Mouse (Mus musculus): ENCODE measurements at regions not wholly inside any gene's neighbourhood (a gene's known extent, or its start where the extent isn't known, plus 50 kb on each side); places are given as distances from the start of the nearest gene placed in this dataset.

DNA sequence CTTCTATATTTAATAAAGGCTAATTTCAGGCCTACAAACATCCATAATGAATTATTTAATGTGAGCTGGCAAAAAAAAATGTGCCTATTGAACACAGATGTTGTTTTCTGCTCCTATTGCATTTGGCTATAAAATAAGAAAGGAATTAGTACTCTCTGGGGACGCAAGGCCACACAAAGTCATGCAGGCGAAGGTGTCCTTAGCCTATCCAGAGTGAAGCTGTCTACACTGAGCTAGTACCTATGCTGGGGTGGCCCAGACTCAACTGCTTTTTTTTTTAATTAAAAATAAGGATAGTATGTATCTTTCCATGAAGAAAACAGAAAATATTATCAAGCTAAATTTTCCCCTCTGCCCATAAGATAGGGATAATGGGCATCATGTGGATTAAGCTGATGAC, 705.7 kb downstream of the Diaph3 start:
- no peak overlapping the region for H3K9ac ChIP-seq (replicated peaks)
- WGBS, result 88% methylated on average over 2 of the region's 2 CpGs
- no peaks in the 10 kb centered on the region for H3K9me3 ChIP-seq
- no peak overlapping the region for H3K4me2 ChIP-seq (replicated peaks)
- H3K27ac ChIP-seq (replicated peaks), result no peak overlapping the region
- H3K27me3 ChIP-seq, result no peaks in the 10 kb centered on the region
- no peak overlapping the region for H3K4me3 ChIP-seq
- no peak for ATAC-seq (replicated peaks)
- H3K4me1 ChIP-seq, result no peaks in the 10 kb centered on the region
- H3K36me3 ChIP-seq, result no peaks in the 10 kb centered on the region

DNA sequence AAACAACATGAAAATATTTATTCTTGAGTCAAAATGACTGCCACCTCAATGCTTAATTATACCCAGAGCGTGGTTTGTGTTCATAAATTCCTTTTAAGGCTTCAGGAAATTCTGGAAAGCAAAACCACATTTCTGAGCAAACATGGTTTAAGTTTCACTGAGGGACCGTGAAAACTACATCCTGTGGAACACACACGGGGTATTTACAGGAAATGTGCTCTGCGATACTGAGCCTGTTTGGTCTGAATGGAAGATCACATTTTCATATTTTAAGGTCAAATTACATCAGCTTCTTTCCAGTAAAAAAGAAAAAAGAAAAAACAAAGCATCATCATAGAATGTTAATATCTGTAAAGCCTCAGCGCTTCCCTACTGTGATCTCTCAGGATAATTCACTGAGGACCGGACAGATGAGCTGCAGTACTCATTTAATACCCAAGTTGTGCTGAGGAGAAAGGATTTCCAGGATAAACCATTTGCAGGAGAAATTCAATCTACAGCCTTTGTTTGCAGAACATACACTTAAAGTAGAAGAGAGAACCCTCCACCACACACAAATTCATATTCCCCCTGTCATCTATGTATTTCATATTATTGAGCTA, 709.7 kb downstream of the Diaph3 start:
- Histone ChIP-seq H3K4me3 (no peak overlapping the region), H3K9me3 (no peaks in the 10 kb centered on the region), H3K4me2 (replicated peaks) (no peak overlapping the region), H3K9ac (replicated peaks) (no peak overlapping the region), H3K27ac (replicated peaks) (no peak overlapping the region), H3K27me3 (no peaks in the 10 kb centered on the region), H3K36me3 (no peaks in the 10 kb centered on the region), H3K4me1 (no peaks in the 10 kb centered on the region)
- 87% methylated on average over 6 of the region's 6 CpGs for WGBS
- no peak for ATAC-seq (replicated peaks)

DNA sequence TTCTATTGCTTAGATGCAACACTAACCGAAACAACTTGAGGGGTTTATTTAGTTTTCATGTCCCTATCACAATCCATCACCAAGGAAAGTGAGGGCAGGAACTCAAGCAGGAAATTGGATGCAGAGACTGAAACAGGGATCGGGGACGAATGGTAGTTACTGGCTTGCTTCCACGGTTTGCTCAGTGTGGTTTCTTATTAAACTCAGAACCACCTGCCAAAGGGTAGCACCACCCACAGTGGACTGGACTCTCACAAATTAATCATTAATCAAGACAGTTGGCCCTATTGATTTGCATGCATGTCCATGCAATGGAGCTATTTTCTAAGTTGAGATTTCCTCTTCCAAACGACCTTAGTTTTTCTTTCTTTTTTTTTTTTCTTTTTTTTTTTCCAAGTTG, 719.2 kb downstream of the Diaph3 start:
- ATAC-seq (replicated peaks), result no peak
- no peaks in the 10 kb centered on the region for H3K9me3 ChIP-seq
- no peak overlapping the region for H3K4me2 ChIP-seq (replicated peaks)
- H3K9ac ChIP-seq (replicated peaks), result no peak overlapping the region
- H3K4me1 ChIP-seq, result no peaks in the 10 kb centered on the region
- H3K27ac ChIP-seq (replicated peaks), result no peak overlapping the region
- H3K36me3 ChIP-seq, result no peaks in the 10 kb centered on the region
- 62% methylated on average over 5 of the region's 5 CpGs for WGBS
- no peaks in the 10 kb centered on the region for H3K27me3 ChIP-seq
- no peak overlapping the region for H3K4me3 ChIP-seq

DNA sequence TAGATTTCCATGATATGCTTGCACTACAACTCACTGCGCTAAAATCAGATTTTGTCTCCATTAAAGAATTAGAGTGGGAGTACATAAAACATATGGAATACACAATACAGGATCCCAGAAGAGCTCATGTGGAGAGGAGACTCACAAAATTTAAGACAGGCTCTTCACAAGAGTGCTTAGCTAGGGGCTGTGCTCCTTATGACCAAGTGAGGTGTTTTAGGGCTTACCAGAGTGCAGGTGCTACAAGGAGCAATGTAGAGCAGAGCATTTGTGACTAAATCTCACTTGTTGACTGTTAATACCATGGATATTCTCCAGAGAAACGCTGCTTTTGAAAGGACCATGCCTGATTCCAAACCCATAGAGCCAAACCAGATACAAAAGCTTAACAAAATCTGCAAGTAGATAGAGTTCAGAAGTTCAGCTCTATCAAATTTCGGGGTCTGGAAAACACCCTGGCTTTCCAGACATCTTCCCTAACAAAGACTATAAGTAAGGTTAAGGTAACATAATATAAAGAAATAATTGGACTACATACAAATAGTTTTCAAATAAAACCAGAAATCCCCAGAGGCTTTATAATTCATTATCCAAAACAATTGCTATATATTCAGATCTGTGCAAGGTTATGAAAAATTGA, 721.0 kb downstream of the Diaph3 start:
- Histone ChIP-seq H3K9ac (replicated peaks) (no peak overlapping the region), H3K36me3 (no peaks in the 10 kb centered on the region), H3K4me2 (replicated peaks) (no peak overlapping the region), H3K27me3 (no peaks in the 10 kb centered on the region), H3K9me3 (no peaks in the 10 kb centered on the region), H3K4me1 (no peaks in the 10 kb centered on the region), H3K4me3 (no peak overlapping the region), H3K27ac (replicated peaks) (no peak overlapping the region)
- 85% methylated on average over 3 of the region's 3 CpGs for WGBS
- ATAC-seq (replicated peaks), result no peak

DNA sequence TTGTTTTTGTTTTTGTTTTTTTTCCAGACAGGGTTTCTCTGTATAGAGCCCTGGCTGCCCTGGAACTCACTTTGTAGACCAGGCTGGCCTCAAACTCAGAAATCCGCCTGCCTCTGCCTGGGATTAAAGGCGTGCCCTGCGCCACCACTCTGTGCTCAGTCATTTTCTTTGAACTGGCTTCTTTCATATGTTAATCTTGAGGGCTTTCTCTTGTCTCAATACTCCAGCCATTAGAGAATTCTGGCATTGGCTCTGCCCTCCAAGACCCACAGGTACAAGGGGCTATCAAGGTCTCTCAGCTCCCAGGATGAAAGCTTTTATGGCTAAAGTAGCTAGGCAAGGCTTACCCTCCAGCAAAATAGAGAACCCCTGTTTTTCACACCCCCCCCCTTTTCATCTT, 744.2 kb downstream of the Diaph3 start:
- 49% methylated on average over 3 of the region's 3 CpGs for WGBS
- Histone ChIP-seq H3K9me3 (no peaks in the 10 kb centered on the region), H3K9ac (replicated peaks) (no peak overlapping the region), H3K4me1 (peaks cover 20% of the 10 kb centered on the region), H3K4me3 (no peak overlapping the region), H3K4me2 (replicated peaks) (no peak overlapping the region), H3K27ac (replicated peaks) (peak overlapping the region; percentile 77; the same call in 1 of the 2 replicates), H3K36me3 (no peaks in the 10 kb centered on the region), H3K27me3 (no peaks in the 10 kb centered on the region)
- ATAC-seq (replicated peaks), result no peak

DNA sequence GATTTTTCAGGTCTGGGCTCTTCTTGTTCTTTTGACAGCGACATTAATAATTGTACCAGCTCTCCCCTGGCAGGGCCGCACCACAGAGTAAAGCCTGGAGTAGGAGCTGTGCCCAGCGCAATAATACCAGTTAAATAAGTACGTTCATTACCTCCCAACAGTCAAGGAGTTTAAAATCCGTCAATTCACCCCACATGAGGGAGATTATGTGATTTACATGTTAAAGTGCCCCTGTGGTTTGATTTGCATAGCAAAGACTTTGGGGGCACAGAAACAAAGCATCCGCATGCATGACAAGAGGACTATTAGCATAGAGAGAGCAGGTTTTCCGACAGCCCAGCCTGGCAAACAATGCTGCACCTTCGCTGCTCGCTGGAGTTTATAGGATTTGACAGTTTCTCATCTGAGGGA, 745.1 kb downstream of the Diaph3 start:
- H3K27me3 ChIP-seq, result no peaks in the 10 kb centered on the region
- H3K4me1 ChIP-seq, result peaks cover 20% of the 10 kb centered on the region
- H3K4me3 ChIP-seq, result peak overlapping the region; percentile 17
- WGBS, result 2% methylated on average over 9 of the region's 9 CpGs
- H3K9ac ChIP-seq (replicated peaks), result peak overlapping the region; percentile 33; the same call in 1 of the 2 replicates
- H3K9me3 ChIP-seq, result no peaks in the 10 kb centered on the region
- ATAC-seq (replicated peaks), result peak; percentile 93
- H3K36me3 ChIP-seq, result no peaks in the 10 kb centered on the region
- peak overlapping the region; percentile 42 for H3K4me2 ChIP-seq (replicated peaks)
- peak overlapping the region; percentile 77 for H3K27ac ChIP-seq (replicated peaks)

DNA sequence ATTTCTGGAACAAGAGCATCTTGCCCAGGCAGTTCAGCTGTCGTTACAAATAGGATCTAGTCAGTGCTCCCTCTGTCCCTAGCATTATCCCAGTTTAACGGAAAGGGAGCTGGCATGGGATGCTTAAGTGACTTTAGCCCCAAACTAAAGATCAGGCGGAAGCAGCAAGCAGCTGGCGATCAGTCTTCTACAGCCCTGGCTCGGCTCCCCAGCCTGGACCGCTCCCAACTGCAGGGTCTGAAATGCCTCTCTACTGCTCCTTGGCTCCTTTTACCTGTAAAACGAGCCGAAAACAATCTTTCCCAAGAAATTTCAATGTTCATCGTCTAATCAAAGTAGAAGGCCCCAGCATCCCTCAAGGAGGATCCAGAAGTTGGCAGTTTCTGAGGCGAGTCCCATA, 745.5 kb downstream of the Diaph3 start:
- Histone ChIP-seq H3K9me3 (no peaks in the 10 kb centered on the region), H3K9ac (replicated peaks) (0 out of 2 replicates have a peak overlapping the region, but pooled peaks have one; percentile 33), H3K4me3 (peak overlapping the region; percentile 17), H3K27ac (replicated peaks) (peak overlapping the region; percentile 77), H3K4me2 (replicated peaks) (peak overlapping the region; percentile 42), H3K4me1 (peaks cover 20% of the 10 kb centered on the region), H3K36me3 (no peaks in the 10 kb centered on the region), H3K27me3 (no peaks in the 10 kb centered on the region)
- ATAC-seq (replicated peaks), result peak; percentile 66
- 7% methylated on average over 10 of the region's 10 CpGs for WGBS

DNA sequence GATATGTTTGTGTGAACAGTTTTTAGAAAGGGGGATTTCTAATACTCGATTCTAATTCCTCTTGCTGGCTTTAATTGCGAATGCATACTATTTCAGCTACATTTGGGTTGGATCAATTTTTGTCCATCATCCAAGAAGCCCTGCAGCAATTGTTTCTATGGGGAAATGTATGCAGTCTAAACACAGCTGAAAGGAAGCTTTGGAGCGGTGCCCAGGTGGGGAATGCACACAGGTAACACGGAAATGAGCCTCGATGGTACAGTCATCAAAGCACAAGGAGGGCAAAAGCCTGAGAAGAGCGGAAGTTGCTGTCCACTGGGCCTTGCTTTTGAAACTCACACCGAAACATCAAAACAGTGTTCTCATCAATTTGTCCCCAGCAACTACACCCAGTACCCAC, 746.0 kb downstream of the Diaph3 start:
- Histone ChIP-seq H3K27ac (replicated peaks) (no peak overlapping the region; the same call in 1 of the 2 replicates), H3K4me3 (no peak overlapping the region), H3K4me2 (replicated peaks) (peak overlapping the region; percentile 42; the same call in 1 of the 2 replicates), H3K9ac (replicated peaks) (no peak overlapping the region), H3K27me3 (no peaks in the 10 kb centered on the region), H3K36me3 (no peaks in the 10 kb centered on the region), H3K9me3 (no peaks in the 10 kb centered on the region), H3K4me1 (peaks cover 20% of the 10 kb centered on the region)
- 52% methylated on average over 7 of the region's 7 CpGs for WGBS
- no peak for ATAC-seq (replicated peaks)

DNA sequence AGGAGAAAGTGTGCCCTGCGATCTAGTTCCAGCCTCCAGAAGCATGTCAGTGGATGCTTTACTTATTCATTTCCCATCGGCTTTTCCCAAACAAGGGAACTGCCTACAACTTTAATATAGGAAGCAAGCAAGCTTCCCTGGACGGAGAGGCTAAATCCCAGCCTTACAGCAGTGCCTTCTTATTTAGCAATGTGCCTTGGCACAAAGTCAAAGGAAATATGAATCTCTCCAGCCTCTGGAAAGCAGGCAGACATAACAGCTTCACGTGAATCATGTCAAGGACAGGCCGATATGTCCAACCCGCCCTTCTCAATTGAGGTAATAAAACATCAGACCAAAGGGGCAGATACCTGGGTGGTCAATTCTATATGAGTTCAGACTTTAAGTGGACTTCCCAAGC, 755.9 kb downstream of the Diaph3 start:
- no peaks in the 10 kb centered on the region for H3K27me3 ChIP-seq
- H3K9ac ChIP-seq (replicated peaks), result no peak overlapping the region
- H3K4me1 ChIP-seq, result no peaks in the 10 kb centered on the region
- H3K36me3 ChIP-seq, result no peaks in the 10 kb centered on the region
- no peak overlapping the region for H3K27ac ChIP-seq (replicated peaks)
- no peak overlapping the region for H3K4me2 ChIP-seq (replicated peaks)
- no peaks in the 10 kb centered on the region for H3K9me3 ChIP-seq
- ATAC-seq (replicated peaks), result no peak
- WGBS, result 91% methylated on average over 6 of the region's 6 CpGs
- H3K4me3 ChIP-seq, result no peak overlapping the region

DNA sequence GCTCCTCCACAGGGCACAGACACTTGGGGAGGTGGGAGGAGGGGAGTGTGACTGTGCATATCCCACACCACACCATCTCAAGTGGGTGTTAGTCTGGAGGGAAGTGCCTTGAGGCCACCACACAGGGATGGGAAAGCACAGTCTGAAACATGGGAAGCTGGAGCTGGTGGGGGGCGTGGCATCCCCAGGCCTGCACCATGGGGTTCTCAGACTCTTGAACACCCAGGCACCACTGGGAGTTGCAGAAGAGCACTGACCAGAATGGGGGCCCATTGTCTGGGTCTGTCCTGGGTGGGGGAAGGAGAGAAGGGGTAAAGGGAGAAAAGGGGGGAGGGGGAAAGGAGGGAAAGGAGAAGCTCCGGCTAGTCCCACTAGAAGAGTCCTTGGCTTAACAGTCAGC, 776.0 kb downstream of the Diaph3 start:
- Histone ChIP-seq H3K27ac (replicated peaks) (no peak overlapping the region), H3K27me3 (no peaks in the 10 kb centered on the region), H3K4me3 (no peak overlapping the region), H3K36me3 (no peaks in the 10 kb centered on the region), H3K9me3 (no peaks in the 10 kb centered on the region), H3K4me1 (peaks cover 10% of the 10 kb centered on the region), H3K9ac (replicated peaks) (no peak overlapping the region), H3K4me2 (replicated peaks) (no peak overlapping the region)
- ATAC-seq (replicated peaks), result no peak
- WGBS, result 94% methylated on average over 2 of the region's 2 CpGs

DNA sequence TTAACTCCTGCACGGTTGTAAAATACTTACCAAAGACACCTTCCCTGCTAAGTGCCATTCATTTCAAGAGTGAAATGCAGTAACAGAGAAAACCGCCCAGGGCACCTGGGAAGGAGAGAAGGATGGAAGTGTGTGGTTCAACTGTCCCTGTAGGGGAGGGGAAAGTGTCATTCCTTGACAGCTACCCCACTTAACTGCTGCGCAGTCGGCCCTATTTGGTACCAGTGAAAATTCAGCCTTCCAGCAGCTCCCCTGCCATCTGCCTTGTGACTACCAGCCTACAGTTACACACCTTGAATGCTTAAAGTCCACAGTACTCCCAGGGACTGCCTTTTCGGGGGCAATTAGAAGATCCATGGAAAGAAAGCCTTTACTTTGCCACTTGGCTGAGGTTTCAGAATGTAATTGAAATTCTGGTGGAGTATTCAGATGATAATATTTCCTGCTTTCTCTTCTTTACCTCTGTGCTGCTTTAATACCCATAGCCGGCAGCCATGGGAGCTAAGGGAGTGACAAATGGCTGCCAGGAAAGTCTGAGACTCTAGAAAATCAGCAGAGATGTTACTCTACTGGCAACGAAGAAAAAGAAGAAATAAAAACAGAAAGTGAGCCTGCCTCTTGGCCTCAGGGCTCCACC, 780.5 kb downstream of the Diaph3 start:
- Histone ChIP-seq H3K4me2 (replicated peaks) (no peak overlapping the region), H3K4me3 (no peak overlapping the region)
- WGBS, result 25% methylated on average over 7 of the region's 7 CpGs

DNA sequence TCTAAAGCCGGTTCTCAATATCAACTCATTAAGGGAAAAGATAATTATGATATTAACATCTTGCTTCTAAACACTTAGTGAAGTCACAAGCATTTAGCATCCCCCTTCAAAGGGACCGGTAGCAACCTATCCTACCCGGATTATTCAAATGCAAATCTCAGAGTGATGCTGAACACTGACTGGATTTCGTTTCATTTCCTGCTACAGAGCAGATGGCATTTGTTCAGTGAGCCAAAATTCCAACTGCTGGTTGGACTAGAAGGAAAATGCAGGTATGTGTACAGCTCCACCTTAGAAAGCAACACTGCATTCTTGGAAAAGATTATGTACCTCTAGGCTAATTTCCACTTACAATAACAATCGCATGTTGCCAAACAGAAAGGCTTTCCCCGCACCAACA, 782.5 kb downstream of the Diaph3 start:
- WGBS, result 44% methylated on average over 6 of the region's 6 CpGs
- Histone ChIP-seq H3K4me2 (replicated peaks) (no peak overlapping the region), H3K4me3 (no peak overlapping the region), H3K9me3 (no peaks in the 10 kb centered on the region), H3K9ac (replicated peaks) (no peak overlapping the region), H3K4me1 (peaks cover 14% of the 10 kb centered on the region), H3K27me3 (no peaks in the 10 kb centered on the region), H3K36me3 (no peaks in the 10 kb centered on the region), H3K27ac (replicated peaks) (no peak overlapping the region)
- ATAC-seq (replicated peaks), result peak; percentile 51; the same call in 1 of the 2 replicates

More for the DNA sequence above, 780.5 kb downstream of the Diaph3 start:
- H3K27me3 ChIP-seq, result no peaks in the 10 kb centered on the region
- 0 out of 2 replicates have a peak overlapping the region, but pooled peaks have one; percentile 5 for H3K27ac ChIP-seq (replicated peaks)
- H3K9ac ChIP-seq (replicated peaks), result no peak overlapping the region
- H3K9me3 ChIP-seq, result no peaks in the 10 kb centered on the region
- H3K4me1 ChIP-seq, result peaks cover 14% of the 10 kb centered on the region
- no peaks in the 10 kb centered on the region for H3K36me3 ChIP-seq
- 0 out of 2 replicates have a peak, but pooled peaks have one; percentile 26 for ATAC-seq (replicated peaks)
